1 mouse cellular context compared by ENCODE assay signal in the genomic region with DNA sequence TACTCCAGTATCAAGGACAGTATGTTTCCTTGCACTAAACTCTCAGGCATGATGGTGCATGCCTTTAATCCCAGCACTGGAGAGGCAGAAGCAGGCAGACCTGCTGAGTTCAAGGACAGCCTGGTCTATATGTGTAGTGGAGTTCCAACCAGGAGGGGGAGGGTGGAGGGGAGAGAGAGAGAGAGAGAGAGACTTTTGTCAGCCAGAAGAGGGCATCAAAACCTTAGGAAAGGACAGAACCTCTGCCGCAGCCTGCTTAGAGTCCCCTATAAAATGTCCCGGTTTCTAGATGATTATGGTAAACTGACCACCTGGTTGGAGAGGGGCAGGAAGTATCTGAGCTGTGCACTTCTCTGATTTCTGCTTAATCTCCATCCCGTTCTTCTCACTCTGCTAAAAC.
TF ChIP-seq lines count a peak whose summit lies in the region.

No protein-coding gene starts in this region.

TF ChIP-seq in MEL, 35 proteins besides CTCF, POLR2A, EP300 and RAD21 (continued from another document):
- TF ChIP-seq JUND (IDR thresholded peaks at IDR 0.05; ENCODE audit: low read depth, low read length) (no peak; the same call in 1 of the 2 replicates), ZKSCAN1 (IDR thresholded peaks at IDR 0.05; ENCODE audit: low read depth, low read length) (no peak), UBTF (IDR thresholded peaks at IDR 0.05; ENCODE audit: borderline replicate concordance, insufficient read depth, low read depth, low read length) (no peak), MYC (IDR thresholded peaks at IDR 0.05; ENCODE audit: low read depth, low read length) (no peak), ETS1 (IDR thresholded peaks at IDR 0.05; ENCODE audit: low read depth, low read length) (no peak), USF2 (IDR thresholded peaks at IDR 0.05; ENCODE audit: borderline replicate concordance in 1 of 2, insufficient read depth in 1 of 2, low read depth in 1 of 2, low read length in 2 of 2) (no peak), KAT2A (conservative IDR thresholded peaks at IDR 0.05; ENCODE audit: low read depth, low read length) (no peak), ZC3H11A (IDR thresholded peaks at IDR 0.05; ENCODE audit: low read depth, low read length) (peak; percentile 79)
TF ChIP-seq in MEL: peak in this region for 3.
